Mouse (Mus musculus) fibroblast of lung, adult 2 months (primary cell): Measurements from ENCODE around the gene Gm21996.
"Not testable (repeated sequence)": the region's sequence is repeated elsewhere in the genome, so short reads cannot be mapped to it uniquely, and the experiment has no call there.

ENCODE experiments used
- DNase-seq: peaks from one replicate; pipeline ENCODE4 v3.0.0-alpha.2; 2011; ENCODE audit warnings: low read depth

Gene Gm21996

DNA sequence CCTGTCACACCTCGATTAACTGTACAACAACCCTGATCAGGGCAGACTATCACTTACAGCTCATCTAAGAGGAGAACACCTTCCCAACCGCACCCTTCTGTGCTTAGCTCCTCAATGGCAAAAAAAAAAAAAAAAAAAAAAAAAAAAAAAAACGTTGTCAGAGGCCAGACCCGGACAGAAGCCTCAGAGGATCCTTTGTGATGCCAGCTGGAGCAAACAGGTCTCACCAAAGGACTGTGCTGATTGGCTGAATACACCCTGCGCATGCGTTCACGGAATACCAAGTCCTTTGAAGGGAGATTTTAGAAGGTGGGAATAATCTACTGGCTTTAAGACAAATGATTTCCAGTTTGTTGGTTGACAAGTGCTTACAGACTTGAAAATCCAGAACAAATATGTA is at the start of gene Gm21996:
Gene Gm21996, minus strand, starts transcription at position 101 of the 400 bp plus-strand sequence.
- DNase-seq = not testable (repeated sequence)
